Mouse (Mus musculus): ENCODE data around the gene Ndufv2.

DNA sequence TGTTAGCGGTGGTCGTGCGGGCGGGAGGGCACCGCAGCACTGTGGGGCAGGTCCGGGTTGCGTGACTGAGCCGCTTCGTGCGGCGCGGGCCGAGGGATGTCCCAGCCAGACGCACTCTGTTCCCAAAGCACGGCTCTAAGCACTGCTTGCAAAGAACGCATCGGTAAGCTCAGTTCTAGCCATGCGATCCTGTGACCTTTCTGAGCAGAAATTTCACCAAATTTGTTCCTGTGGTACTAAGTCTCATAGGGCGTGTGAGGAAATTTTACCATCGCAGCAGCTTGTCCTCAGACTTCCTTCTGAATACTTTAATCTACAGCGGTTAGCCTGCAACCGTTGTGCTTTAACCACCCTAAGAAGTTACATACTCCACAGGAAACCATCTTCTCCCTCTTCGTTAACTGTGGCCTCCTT, 23.9 kb downstream of the Ndufv2 start:
- TF ChIP-seq USF1 (IDR thresholded peaks at IDR 0.05; ENCODE audit: low read depth): no peak
- TF ChIP-seq MYOD1 (IDR thresholded peaks at IDR 0.05; ENCODE audit: control insufficient read depth in 1 of 3, insufficient read length in 2 of 3, low read depth in 2 of 3): no peak
- TF ChIP-seq POLR2A (IDR thresholded peaks at IDR 0.05; ENCODE audit: insufficient read length, low read depth): no peak

Measured in myocyte (in vitro differentiated cells).